Mouse (Mus musculus): ENCODE measurements around the gene Pmm1.

DNA sequence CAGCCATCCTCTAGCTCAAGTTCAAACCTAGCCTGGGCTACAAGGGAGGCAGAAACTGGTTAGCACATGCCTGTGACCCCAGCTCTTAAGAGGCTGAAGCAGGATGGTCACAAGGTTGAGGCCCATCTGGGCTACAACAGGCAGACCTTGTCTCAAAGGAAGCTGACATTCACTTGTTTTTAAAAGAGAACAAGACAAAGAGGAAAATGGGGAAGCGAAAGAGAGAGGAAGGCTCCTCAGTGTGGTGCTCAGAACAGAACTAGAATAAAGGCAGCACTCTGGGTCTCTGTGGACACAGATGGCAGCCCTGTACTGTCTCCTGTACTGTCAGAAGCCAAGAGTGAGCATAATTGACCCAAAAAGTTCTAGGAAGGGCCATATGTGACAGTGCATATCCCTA is 26.7 kb downstream of the Pmm1 start:
- TF ChIP-seq CTCF (IDR thresholded peaks at IDR 0.05; ENCODE audit: insufficient read depth, low read depth, low read length), result no peak
- no peak for TF ChIP-seq POLR2A (IDR thresholded peaks at IDR 0.05; ENCODE audit: insufficient read depth, low read depth, low read length)

All from olfactory bulb, adult 2 months (tissue).